28 mouse cellular contexts compared by ENCODE assay signal in genomic region chr11:53345738-53346137, GRCm38 (mm10). TPM values are rescaled to one million over a fixed set of nuclear protein-coding genes. Genes with fewer than 3 reads are reported as not detected.
A peak's percentile ranks its signal among the peaks of the same experiment; 100 is the strongest.
DNase-seq lines count a peak whose midpoint lies in the region; ATAC-seq and TF ChIP-seq lines count a peak whose summit lies in the region.
"Had no signal": no experiment of that assay in that cellular context is flagged by ENCODE, and none has a peak within 500 bp of the region (broad histone marks: within the 10 kb centered on the region; RNA-seq: fewer than 3 reads in every experiment).

No protein-coding gene starts in this region.

- no peak for TF ChIP-seq CTCF in layer of hippocampus, adult 2 months (conservative IDR thresholded peaks at IDR 0.05)

- H3K36me3 ChIP-seq in midbrain, embryonic 11.5 days (ENCODE audit: control insufficient read depth, insufficient read depth, low read length), result no peaks in the 10 kb centered on the region
- no peaks in the 10 kb centered on the region for H3K36me3 ChIP-seq in midbrain, embryonic 13.5 days
- H3K36me3 ChIP-seq in forebrain, embryonic 16.5 days (ENCODE audit: control insufficient read depth, insufficient read depth), result no peaks in the 10 kb centered on the region
- H3K36me3 ChIP-seq: hindbrain, embryonic 10.5 days; hindbrain, embryonic 15.5 days; liver, embryonic 15.5 days; midbrain, embryonic 10.5 days; neural tube, embryonic 12.5 days had no signal

- WGBS in midbrain, embryonic 11.5 days, result 64% methylated on average over 2 of the region's 2 CpGs
- 56% methylated on average over 2 of the region's 2 CpGs for WGBS in midbrain, embryonic 13.5 days
- 67% methylated on average over 2 of the region's 2 CpGs for WGBS in forebrain, embryonic 16.5 days

- H3K27me3 ChIP-seq in midbrain, embryonic 11.5 days (ENCODE audit: control insufficient read depth, insufficient read depth, low read length), result no peaks in the 10 kb centered on the region
- peaks cover 4% of the 10 kb centered on the region; the same call in 1 of the 2 replicates for H3K27me3 ChIP-seq in midbrain, embryonic 13.5 days
- H3K27me3 ChIP-seq in forebrain, embryonic 16.5 days (replicated peaks; ENCODE audit: control insufficient read depth, insufficient read depth, low read length), result no peaks in the 10 kb centered on the region
- H3K27me3 ChIP-seq: forebrain, embryonic 13.5 days; hindbrain, embryonic 15.5 days; neural tube, embryonic 12.5 days; Patski had no signal

- H3K27ac ChIP-seq in layer of hippocampus, adult 2 months, result peak overlapping the region; percentile 79
- no peak overlapping the region for H3K27ac ChIP-seq in midbrain, embryonic 11.5 days (ENCODE audit: low read depth, low read length)
- no peak overlapping the region for H3K27ac ChIP-seq in midbrain, embryonic 13.5 days
- H3K27ac ChIP-seq in forebrain, embryonic 16.5 days (ENCODE audit: low read length), result no peak overlapping the region
- H3K27ac ChIP-seq: forebrain, embryonic 13.5 days; hindbrain, embryonic 10.5 days; hindbrain, embryonic 15.5 days; liver, embryonic 15.5 days; midbrain, embryonic 10.5 days; neural tube, embryonic 12.5 days had no signal

- no peak for DNase-seq in layer of hippocampus, adult 2 months (ENCODE audit: low spot score in 2 of 2)
- DNase-seq in layer of hippocampus, adult 9-11 months, result no peak
- DNase-seq in midbrain, embryonic 11.5 days (ENCODE audit: low spot score, missing footprints), result peak; percentile 28
- DNase-seq in embryo, embryonic 10.5 days (ENCODE audit: low spot score), result peak; percentile 27
- no peak for DNase-seq in urinary bladder, adult 2 months (ENCODE audit: low spot score)
- DNase-seq: adrenal gland, postnatal 14 days; cerebellum, adult 11 months; cerebellum, adult 9-10 months; cerebellum, postnatal 36 days; gastrocnemius, postnatal 36 days; kidney, adult 18-20 months; kidney, postnatal 36 days; left cerebral cortex, postnatal 4 days; lung, postnatal 4 days; right cerebral cortex, adult 18-20 months; spleen, adult 18-20 months had no signal

- no peak overlapping the region for H3K4me2 ChIP-seq in midbrain, embryonic 11.5 days
- H3K4me2 ChIP-seq in midbrain, embryonic 13.5 days (replicated peaks), result no peak overlapping the region
- H3K4me2 ChIP-seq in forebrain, embryonic 16.5 days (ENCODE audit: low read length), result no peak overlapping the region
- H3K4me2 ChIP-seq: forebrain, embryonic 13.5 days; hindbrain, embryonic 15.5 days; liver, embryonic 15.5 days; neural tube, embryonic 12.5 days had no signal

- ATAC-seq in midbrain, embryonic 11.5 days (ENCODE audit: low FRiP score), result no peak
- ATAC-seq in midbrain, embryonic 13.5 days, result no peak
- ATAC-seq in forebrain, embryonic 16.5 days, result no peak
- ATAC-seq: forebrain, embryonic 13.5 days; inflammation-experienced regulatory T-cells, adult 6 months; lung, postnatal 0 days; Patski had no signal

- H3K4me1 ChIP-seq in midbrain, embryonic 11.5 days (ENCODE audit: control insufficient read depth, insufficient read depth, low read length), result no peaks in the 10 kb centered on the region
- H3K4me1 ChIP-seq in midbrain, embryonic 13.5 days (replicated peaks), result no peaks in the 10 kb centered on the region; the same call in 1 of the 2 replicates
- no peaks in the 10 kb centered on the region for H3K4me1 ChIP-seq in forebrain, embryonic 16.5 days (replicated peaks; ENCODE audit: control insufficient read depth, insufficient read depth, low read length)
- H3K4me1 ChIP-seq: forebrain, embryonic 13.5 days; neural tube, embryonic 12.5 days had no signal

- no peak overlapping the region for H3K4me3 ChIP-seq in layer of hippocampus, adult 2 months
- H3K4me3 ChIP-seq in midbrain, embryonic 11.5 days (ENCODE audit: low read depth, low read length), result no peak overlapping the region
- no peak overlapping the region for H3K4me3 ChIP-seq in midbrain, embryonic 13.5 days (replicated peaks)
- no peak overlapping the region for H3K4me3 ChIP-seq in forebrain, embryonic 16.5 days (replicated peaks; ENCODE audit: low read length)
- H3K4me3 ChIP-seq: forebrain, embryonic 13.5 days; hindbrain, embryonic 10.5 days; hindbrain, embryonic 15.5 days; liver, embryonic 15.5 days; midbrain, embryonic 10.5 days; myocyte; neural tube, embryonic 12.5 days had no signal

- no peaks in the 10 kb centered on the region for H3K9me3 ChIP-seq in midbrain, embryonic 11.5 days (ENCODE audit: control insufficient read depth, low read length)
- H3K9me3 ChIP-seq in midbrain, embryonic 13.5 days, result no peaks in the 10 kb centered on the region
- H3K9me3 ChIP-seq in forebrain, embryonic 16.5 days (ENCODE audit: control insufficient read depth, low read length), result no peaks in the 10 kb centered on the region
- H3K9me3 ChIP-seq: forebrain, embryonic 13.5 days; hindbrain, embryonic 10.5 days; hindbrain, embryonic 15.5 days; liver, embryonic 15.5 days; midbrain, embryonic 10.5 days; neural tube, embryonic 12.5 days had no signal

- no peak overlapping the region for H3K9ac ChIP-seq in midbrain, embryonic 11.5 days (ENCODE audit: low read length)
- H3K9ac ChIP-seq in midbrain, embryonic 13.5 days (replicated peaks), result no peak overlapping the region
- H3K9ac ChIP-seq in forebrain, embryonic 16.5 days (replicated peaks; ENCODE audit: low read depth, low read length), result no peak overlapping the region
- H3K9ac ChIP-seq: forebrain, embryonic 13.5 days; hindbrain, embryonic 15.5 days; liver, embryonic 15.5 days; neural tube, embryonic 12.5 days had no signal

RNA-seq across cellular contexts. Expression of gene Aff4, which starts 4.9 kb away (rescaled TPM):
- 100 to 1,000 TPM; 241 to 245 TPM for total RNA-seq in layer of hippocampus, adult 2 months (2021)
- polyA plus RNA-seq in midbrain, embryonic 11.5 days (2014; fragmentation: Nextera tagmentation; extraction: Ambion mirVana), result 43.5 and 43.7 TPM in 2 replicates
- polyA plus RNA-seq in midbrain, embryonic 13.5 days (2015; fragmentation: Nextera tagmentation; extraction: Ambion mirVana), result 66.4 and 81.6 TPM in 2 replicates
- 62.0 and 68.8 TPM in 2 replicates for polyA plus RNA-seq in forebrain, embryonic 16.5 days (2015; fragmentation: Nextera tagmentation; extraction: Ambion mirVana)
- polyA plus RNA-seq in urinary bladder, adult 2 months (2012; rRNA removed), result 26.9 and 33.6 TPM in 2 replicates

RNA-seq across cellular contexts. Expression of gene Zcchc10, which starts 21.3 kb away (rescaled TPM):
- 10 to 100 TPM; 11.2 to 12.6 TPM for total RNA-seq in layer of hippocampus, adult 2 months (2021)
- polyA plus RNA-seq in midbrain, embryonic 11.5 days (2014; fragmentation: Nextera tagmentation; extraction: Ambion mirVana), result 26.9 and 27.3 TPM in 2 replicates
- 17.0 and 17.6 TPM in 2 replicates for polyA plus RNA-seq in midbrain, embryonic 13.5 days (2015; fragmentation: Nextera tagmentation; extraction: Ambion mirVana)
- polyA plus RNA-seq in forebrain, embryonic 16.5 days (2015; fragmentation: Nextera tagmentation; extraction: Ambion mirVana), result 14.1 and 15.1 TPM in 2 replicates
- polyA plus RNA-seq in urinary bladder, adult 2 months (2012; rRNA removed), result 9.4 and 11.0 TPM in 2 replicates

RNA-seq across cellular contexts. Expression of gene Hspa4, which starts 45.5 kb away (rescaled TPM):
- 100 to 1,000 TPM; 165 to 179 TPM for total RNA-seq in layer of hippocampus, adult 2 months (2021)
- polyA plus RNA-seq in midbrain, embryonic 11.5 days (2014; fragmentation: Nextera tagmentation; extraction: Ambion mirVana), result 111 and 117 TPM in 2 replicates
- 57.0 and 58.7 TPM in 2 replicates for polyA plus RNA-seq in midbrain, embryonic 13.5 days (2015; fragmentation: Nextera tagmentation; extraction: Ambion mirVana)
- polyA plus RNA-seq in forebrain, embryonic 16.5 days (2015; fragmentation: Nextera tagmentation; extraction: Ambion mirVana), result 52.6 and 55.2 TPM in 2 replicates
- polyA plus RNA-seq in urinary bladder, adult 2 months (2012; rRNA removed), result 49.3 and 60.3 TPM in 2 replicates

Comparison
In these comparisons a context has a peak if more than half of its experiments do, and no peak if none do; other contexts are left out.
1. DNase-seq: peak in midbrain, embryonic 11.5 days (single experiment) and embryo, embryonic 10.5 days (single experiment); none in layer of hippocampus, adult 2 months (0 of 2), layer of hippocampus, adult 9-11 months (single experiment) and urinary bladder, adult 2 months (single experiment).